Mouse (Mus musculus) gastrocnemius, postnatal 4 days (tissue): ENCODE results near the gene Cadm4. TPM values are rescaled to one million over a fixed set of nuclear protein-coding genes. Genes with fewer than 3 reads are reported as not detected.
"Not testable (repeated sequence)": the region's sequence is repeated elsewhere in the genome, so short reads cannot be mapped to it uniquely, and the experiment has no call there.

Experiments
- DNase-seq, 2 experiments: peaks; one replicate each; pipeline ENCODE4 v3.0.0; 2021 to 2022; ENCODE audit warnings: low spot score in 2 of 2, mixed read lengths in 2 of 2
- total RNA-seq, 2 experiments: library from RNA; stranded (reverse); gene quantifications; 2 replicates each; pipeline ENCODE4 v1.2.3; 2021

The Cadm4 gene
- total RNA-seq, 2 experiments from 2014 or later: 18.6 to 21.3 TPM

GRCm38 (mm10) chr7:24466835-24467234 lies 15.0 kb upstream of the Cadm4 start:
- no peak for DNase-seq

- no peak for DNase-seq
These were observed 13.9 kb upstream of the Cadm4 start for GRCm38 (mm10) chr7:24467886-24468285.

GRCm38 (mm10) chr7:24469126-24469525 lies 12.7 kb upstream of the Cadm4 start:
- no peak for DNase-seq

DNA sequence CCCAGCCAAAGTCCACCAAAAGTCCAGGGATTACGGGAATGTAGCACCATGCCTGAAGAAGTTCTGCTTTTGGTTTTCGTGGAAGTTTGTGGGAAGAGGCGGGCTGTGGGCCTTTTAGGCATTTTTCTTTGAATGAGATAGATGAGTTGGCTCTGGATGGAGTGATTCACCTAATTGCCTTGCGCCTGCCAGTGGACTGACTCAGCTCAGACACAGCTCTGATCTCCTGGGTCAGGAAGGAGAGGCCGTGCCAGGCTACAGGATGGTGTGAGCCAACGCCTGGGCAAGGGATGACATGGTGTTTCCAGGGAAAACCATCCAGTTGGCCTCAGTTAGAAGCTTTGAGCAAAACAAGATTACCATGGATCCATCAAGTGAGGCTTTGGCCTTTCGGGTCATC lies 11.5 kb upstream of the Cadm4 start:
- no peak for DNase-seq

GRCm38 (mm10) chr7:24472442-24472841 lies 9.4 kb upstream of the Cadm4 start:
- no peak for DNase-seq

- DNase-seq: no peak
These were observed 8.9 kb upstream of the Cadm4 start for GRCm38 (mm10) chr7:24472937-24473336.

DNA sequence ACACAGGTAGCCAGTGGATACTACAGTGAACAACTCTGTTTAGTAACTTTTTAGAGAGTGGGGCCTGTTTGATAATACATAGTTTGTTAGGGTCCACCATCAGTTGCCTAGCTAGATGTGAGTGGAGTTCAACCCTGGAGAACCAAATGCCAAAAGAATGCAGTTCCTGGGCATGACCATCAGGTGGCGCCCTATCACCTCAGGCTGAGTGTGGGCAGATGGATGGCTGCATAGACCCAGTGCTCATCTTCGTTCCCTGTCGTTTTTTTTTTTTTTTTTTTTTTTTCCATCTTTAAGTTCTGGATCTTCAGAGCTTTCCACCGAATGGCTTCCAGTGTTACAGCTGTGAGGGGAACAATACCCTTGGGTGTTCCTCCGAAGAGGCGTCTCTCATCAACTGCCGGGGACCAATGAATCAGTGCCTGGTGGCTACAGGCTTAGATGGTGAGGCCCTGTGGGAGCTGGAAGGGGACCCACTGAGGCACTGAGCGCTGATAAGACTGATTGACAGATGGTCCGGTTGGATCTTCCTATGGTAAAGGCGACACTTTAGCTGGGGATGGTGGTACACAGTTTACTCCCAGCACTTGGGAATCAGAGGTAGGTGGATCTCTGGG lies 7.8 kb upstream of the Cadm4 start:
- peak in 1 of 2 experiments; percentile 56 for DNase-seq

DNA sequence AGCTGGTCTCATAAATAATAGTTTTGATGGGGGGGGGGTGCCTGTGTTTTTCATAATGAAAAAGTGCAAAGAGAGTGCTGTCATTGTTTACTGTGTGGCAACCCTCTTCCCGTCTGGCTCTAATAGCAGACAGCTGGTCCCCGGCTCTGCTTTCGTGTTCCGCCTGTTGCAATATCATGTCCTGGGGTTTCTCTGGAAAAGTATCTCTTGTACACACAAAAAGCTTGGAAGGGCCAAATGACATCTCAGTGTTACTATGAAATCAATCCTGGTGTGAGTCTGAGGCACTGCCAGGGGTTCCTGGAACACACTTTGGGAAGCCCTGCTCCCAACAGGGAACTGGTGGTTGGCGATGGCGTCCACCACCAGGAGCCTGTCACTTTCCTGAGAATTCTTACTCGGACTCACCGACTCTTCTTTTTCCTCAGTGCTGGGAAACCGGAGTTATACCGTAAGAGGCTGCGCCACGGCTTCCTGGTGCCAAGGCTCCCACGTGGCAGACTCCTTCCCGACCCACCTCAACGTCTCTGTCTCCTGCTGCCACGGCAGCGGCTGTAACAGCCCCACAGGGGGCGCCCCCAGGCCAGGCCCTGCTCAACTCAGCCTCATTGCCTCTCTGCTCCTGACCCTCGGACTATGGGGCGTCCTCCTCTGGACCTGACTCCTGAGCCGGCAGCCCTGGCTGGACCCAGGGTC lies 6.9 kb upstream of the Cadm4 start:
- peak in 1 of 2 experiments; percentile 38 for DNase-seq

GRCm38 (mm10) chr7:24476338-24476737 lies 5.5 kb upstream of the Cadm4 start:
- no peak for DNase-seq

- DNase-seq: no peak
These were observed 5.0 kb upstream of the Cadm4 start for GRCm38 (mm10) chr7:24476856-24477255.

DNA sequence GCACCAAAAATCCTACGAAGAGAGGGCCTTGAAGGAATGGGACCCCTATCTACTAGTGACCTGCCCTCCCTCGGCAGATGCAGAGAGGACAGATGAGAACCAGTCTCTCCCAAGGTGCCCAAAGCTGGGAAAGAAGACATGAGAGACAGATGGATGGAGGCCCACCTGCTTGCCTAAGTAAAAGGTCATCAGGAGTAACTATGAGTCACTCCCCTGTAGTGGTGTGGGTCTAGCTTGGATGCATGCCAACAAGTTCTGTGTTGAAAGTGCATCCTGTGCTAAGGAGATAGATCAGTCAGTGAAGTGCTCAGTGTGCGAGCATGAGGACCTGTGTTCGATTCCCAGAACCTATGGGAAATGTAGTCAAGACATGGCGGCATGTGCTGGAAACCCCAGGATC lies 2.9 kb upstream of the Cadm4 start:
- DNase-seq: no peak

DNA sequence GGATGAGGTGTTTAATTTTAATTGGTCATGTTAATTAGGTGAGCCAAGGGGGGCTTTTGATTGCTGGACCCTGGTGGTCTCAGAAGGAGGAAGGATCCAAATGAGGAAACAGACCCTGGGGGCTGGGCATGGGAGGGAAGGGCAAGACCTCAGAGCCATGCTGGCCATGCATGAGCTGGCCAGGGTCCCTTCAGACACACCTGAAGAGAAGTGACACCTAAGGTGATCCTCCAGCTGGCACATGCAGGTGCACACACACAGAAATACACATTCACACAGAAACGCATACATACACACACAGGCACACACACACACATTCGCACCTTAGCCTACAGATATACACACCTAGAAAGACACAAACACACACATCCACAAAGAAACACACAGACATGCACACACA lies 2.1 kb upstream of the Cadm4 start:
- DNase-seq: no peak

- no peak for DNase-seq
These were observed 1.5 kb upstream of the Cadm4 start for GRCm38 (mm10) chr7:24480121-24480941.

DNA sequence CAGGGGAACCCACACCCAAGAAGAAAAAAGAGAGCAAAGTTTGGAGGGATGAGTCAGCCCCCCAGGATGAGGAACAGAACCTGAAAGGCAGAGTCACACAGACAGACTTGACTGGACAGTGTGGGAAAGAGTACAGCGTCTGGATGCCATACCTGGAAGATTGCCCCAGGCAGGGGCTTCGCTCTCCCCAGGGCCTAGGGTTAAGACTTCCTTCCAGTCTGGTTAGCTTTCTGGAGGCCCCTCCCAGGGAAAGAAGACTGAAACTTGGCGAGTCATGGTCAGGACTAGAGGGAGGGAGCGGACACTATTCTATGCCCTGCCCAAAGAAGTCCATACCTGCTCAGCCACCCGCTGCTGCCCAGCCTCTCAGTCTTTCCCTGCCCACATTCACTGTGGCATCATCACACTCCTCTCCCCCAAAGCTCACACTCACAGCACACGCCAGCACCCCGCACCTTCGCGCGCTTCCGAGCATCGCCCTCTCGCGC lies 793 bp upstream of the Cadm4 start:
- no peak for DNase-seq

DNA sequence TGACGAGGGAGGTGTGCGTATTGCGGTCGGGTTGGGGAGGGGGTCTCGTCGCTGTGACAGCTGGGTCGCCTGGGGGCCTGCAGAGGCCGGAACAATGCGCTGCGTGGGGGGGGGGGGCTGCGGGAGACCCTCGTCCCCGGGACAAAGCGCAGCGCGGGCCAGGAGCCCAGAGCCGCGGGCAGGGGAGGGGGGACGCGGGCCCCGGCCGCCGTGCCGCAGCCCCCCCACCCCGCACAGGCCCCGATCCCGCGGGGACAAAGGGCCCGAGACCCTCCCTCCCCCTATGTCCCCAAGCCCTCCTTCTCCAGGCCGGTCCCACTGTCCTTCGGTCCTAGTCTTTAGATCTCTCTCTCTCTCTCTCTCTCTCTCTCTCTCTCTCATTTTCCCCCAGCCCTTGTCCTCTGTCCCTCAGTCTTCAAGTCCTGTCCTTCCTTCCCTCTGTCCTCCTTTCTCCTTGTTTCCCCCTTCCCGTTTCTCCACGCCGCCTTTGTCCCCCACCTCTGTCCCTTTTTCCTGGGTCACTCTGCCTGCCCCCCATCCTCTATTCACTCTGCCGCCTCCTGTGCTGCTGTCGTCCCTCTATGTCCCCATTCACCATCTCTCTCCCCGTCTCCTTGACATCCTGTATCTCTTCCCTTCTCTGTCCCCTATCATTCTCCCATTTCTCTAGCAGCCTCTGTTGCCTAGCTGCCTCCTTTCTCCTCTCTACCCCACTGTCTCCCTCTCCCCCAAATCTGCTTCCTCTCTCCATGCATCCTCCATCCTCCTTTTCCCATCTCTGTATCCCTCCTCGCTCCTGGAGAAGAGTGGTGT lies 591 bp downstream of the Cadm4 start:
- no peak for DNase-seq

DNA sequence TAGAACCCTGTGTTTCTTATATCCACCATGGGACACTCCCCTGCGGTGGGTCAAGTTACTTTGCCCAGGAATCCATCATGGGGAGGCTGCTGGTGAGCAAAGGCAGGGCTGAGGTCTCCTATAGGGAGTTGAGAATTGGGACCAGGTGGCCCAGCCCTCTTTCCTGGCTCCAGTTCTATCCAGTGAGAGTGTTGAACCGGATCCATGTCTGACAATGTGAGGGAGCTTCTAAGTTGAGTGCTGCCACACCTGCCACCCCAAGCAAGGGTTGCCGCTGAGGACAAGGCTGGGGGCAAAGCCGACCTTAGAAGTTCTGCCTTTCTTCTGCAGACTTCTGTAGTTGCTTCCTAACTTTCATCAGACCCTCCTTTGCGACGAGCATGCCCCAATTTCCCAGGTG lies 1.5 kb downstream of the Cadm4 start:
- DNase-seq: not testable (repeated sequence)

DNA sequence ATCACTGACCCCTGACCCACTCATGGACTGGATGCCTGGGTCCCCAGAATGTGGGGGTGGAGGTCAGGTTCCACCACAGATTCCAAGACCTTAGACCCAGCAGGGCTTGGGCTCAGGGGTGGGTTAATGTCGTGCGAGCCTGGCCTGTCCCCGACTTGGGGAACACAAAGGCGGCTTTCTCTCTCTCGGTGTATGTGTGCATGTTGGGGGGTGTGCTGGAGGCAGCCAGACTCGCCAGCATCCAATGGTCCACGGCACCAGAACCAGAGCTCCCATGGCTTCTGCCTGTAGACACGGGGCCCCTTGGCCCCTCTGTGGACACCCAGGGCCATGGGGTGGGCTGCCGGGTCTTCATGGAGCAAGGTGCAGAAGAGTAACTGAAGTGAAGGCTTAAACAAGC lies 3.7 kb downstream of the Cadm4 start:
- DNase-seq: no peak

GRCm38 (mm10) chr7:24486654-24487130 lies 4.9 kb downstream of the Cadm4 start:
- DNase-seq: no peak

- DNase-seq: no peak
These were observed 5.6 kb downstream of the Cadm4 start for GRCm38 (mm10) chr7:24487403-24487802.

GRCm38 (mm10) chr7:24488303-24488702 lies 6.5 kb downstream of the Cadm4 start:
- no peak for DNase-seq
